Mouse (Mus musculus): ENCODE data around the gene Eloa. TPM values are rescaled to one million over a fixed set of nuclear protein-coding genes. Genes with fewer than 3 reads are reported as not detected.
A peak's percentile ranks its signal among the peaks of the same experiment; 100 is the strongest.

The Eloa gene
- polyA plus RNA-seq, 1 experiment, result 17.2 TPM

DNA sequence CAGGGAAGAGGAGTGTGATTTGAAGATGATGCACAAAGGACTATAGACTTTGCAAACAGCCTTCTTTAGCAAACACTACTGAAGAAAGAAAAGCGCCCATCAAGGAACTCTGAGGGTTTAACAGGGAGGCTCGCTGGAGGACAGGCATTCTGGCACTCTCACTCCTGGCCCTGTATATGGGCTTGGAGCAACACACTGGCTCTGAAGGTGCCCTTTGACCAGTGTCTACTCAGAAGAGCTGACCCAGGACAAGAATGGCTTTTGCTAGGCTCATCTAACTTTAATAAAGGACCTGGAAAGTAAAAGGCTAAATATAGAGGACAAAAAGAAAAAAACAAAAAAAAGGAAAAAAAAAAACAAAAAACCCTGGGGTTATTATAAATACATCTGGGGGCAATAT lies 16.6 kb downstream of the Eloa start:
- H3ac ChIP-seq (ENCODE audit: control insufficient read depth, insufficient read length), result no peak overlapping the region
- no peaks in the 10 kb centered on the region for H3K27me3 ChIP-seq (ENCODE audit: control insufficient read depth, insufficient read depth, insufficient read length)
- H3K36me3 ChIP-seq (ENCODE audit: control insufficient read depth, insufficient read depth), result peaks cover 58% of the 10 kb centered on the region
- TF ChIP-seq E2F4 (IDR thresholded peaks at IDR 0.05; ENCODE audit: insufficient read depth) (no peak), POLR2A (IDR thresholded peaks at IDR 0.05; ENCODE audit: insufficient read length, low read depth) (no peak), POLR2AphosphoS2 (IDR thresholded peaks at IDR 0.05; ENCODE audit: insufficient read length, low read depth) (no peak)
- no peak overlapping the region for H3K4me3 ChIP-seq
- no peaks in the 10 kb centered on the region for H3K79me2 ChIP-seq (ENCODE audit: control insufficient read depth, insufficient read depth)
- no peak overlapping the region for H3K4me2 ChIP-seq (ENCODE audit: low read depth)

- Histone ChIP-seq H3K27me3 (ENCODE audit: control insufficient read depth, insufficient read depth, insufficient read length) (no peaks in the 10 kb centered on the region), H3K4me3 (no peak overlapping the region), H3K4me2 (ENCODE audit: low read depth) (no peak overlapping the region), H3K36me3 (ENCODE audit: control insufficient read depth, insufficient read depth) (peaks cover 51% of the 10 kb centered on the region), H3K79me2 (ENCODE audit: control insufficient read depth, insufficient read depth) (no peaks in the 10 kb centered on the region), H3ac (ENCODE audit: control insufficient read depth, insufficient read length) (no peak overlapping the region)
- TF ChIP-seq POLR2A (IDR thresholded peaks at IDR 0.05; ENCODE audit: insufficient read length, low read depth) (no peak), CEBPB (IDR thresholded peaks at IDR 0.05; ENCODE audit: insufficient read depth, poor library complexity, severe bottlenecking) (no peak), POLR2AphosphoS2 (IDR thresholded peaks at IDR 0.05; ENCODE audit: insufficient read length, low read depth) (no peak), E2F4 (IDR thresholded peaks at IDR 0.05; ENCODE audit: insufficient read depth) (no peak), REST (IDR thresholded peaks at IDR 0.05; ENCODE audit: insufficient read depth, insufficient read length) (no peak), TCF3 (IDR thresholded peaks at IDR 0.05; ENCODE audit: insufficient read length, low read depth) (no peak), MAX (IDR thresholded peaks at IDR 0.05; ENCODE audit: low read depth) (no peak), MYOG (IDR thresholded peaks at IDR 0.05; ENCODE audit: control insufficient read depth in 1 of 3, insufficient read depth in 1 of 3, insufficient read length in 2 of 3, low read depth in 2 of 3) (no peak), SRF (IDR thresholded peaks at IDR 0.05; ENCODE audit: control insufficient read depth, insufficient read length, low read depth) (no peak), MYOD1 (IDR thresholded peaks at IDR 0.05; ENCODE audit: control insufficient read depth in 1 of 3, insufficient read length in 2 of 3, low read depth in 2 of 3) (no peak), USF1 (IDR thresholded peaks at IDR 0.05; ENCODE audit: low read depth) (no peak), TCF12 (IDR thresholded peaks at IDR 0.05; ENCODE audit: insufficient read depth, poor library complexity, severe bottlenecking) (no peak)
Observed at GRCm38 (mm10) chr4:136004107-136004675, 17.4 kb downstream of the Eloa start.

DNA sequence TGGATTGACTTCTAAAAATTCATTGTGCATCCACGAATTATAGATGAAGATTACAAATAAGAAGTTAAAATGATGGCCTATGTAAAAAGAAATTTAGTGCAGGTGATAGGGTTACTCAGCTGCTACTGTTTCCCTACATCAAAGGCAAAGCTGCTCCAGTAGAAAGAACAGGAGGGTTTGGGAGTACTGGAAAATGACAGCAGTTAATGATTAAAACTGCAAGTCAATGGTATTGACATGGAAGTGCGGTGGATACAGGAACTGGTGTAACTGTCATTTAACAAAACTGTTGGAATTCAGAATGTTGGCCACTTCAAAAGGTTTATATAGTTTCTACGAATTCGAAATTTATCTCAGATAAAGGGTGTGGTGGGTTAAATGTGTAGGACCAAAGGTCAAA lies 26.4 kb downstream of the Eloa start:
- Histone ChIP-seq H3K4me2 (ENCODE audit: low read depth) (no peak overlapping the region), H3ac (ENCODE audit: control insufficient read depth, insufficient read length) (no peak overlapping the region), H3K27me3 (ENCODE audit: control insufficient read depth, insufficient read depth, insufficient read length) (no peaks in the 10 kb centered on the region), H3K4me3 (no peak overlapping the region), H3K36me3 (ENCODE audit: control insufficient read depth, insufficient read depth) (no peaks in the 10 kb centered on the region), H3K79me2 (ENCODE audit: control insufficient read depth, insufficient read depth) (no peaks in the 10 kb centered on the region)
- no peak for TF ChIP-seq MYOG (IDR thresholded peaks at IDR 0.05; ENCODE audit: control insufficient read depth in 1 of 3, insufficient read depth in 1 of 3, insufficient read length in 2 of 3, low read depth in 2 of 3)
- TF ChIP-seq TCF12 (IDR thresholded peaks at IDR 0.05; ENCODE audit: insufficient read depth, poor library complexity, severe bottlenecking), result no peak
- TF ChIP-seq TCF3 (IDR thresholded peaks at IDR 0.05; ENCODE audit: insufficient read length, low read depth), result no peak
- no peak for TF ChIP-seq CEBPB (IDR thresholded peaks at IDR 0.05; ENCODE audit: insufficient read depth, poor library complexity, severe bottlenecking)
- TF ChIP-seq E2F4 (IDR thresholded peaks at IDR 0.05; ENCODE audit: insufficient read depth), result no peak
- no peak for TF ChIP-seq SRF (IDR thresholded peaks at IDR 0.05; ENCODE audit: control insufficient read depth, insufficient read length, low read depth)
- TF ChIP-seq MAX (IDR thresholded peaks at IDR 0.05; ENCODE audit: low read depth), result no peak
- TF ChIP-seq USF1 (IDR thresholded peaks at IDR 0.05; ENCODE audit: low read depth), result no peak
- no peak for TF ChIP-seq POLR2AphosphoS2 (IDR thresholded peaks at IDR 0.05; ENCODE audit: insufficient read length, low read depth)
- no peak for TF ChIP-seq POLR2A (IDR thresholded peaks at IDR 0.05; ENCODE audit: insufficient read length, low read depth)
- TF ChIP-seq MYOD1 (IDR thresholded peaks at IDR 0.05; ENCODE audit: control insufficient read depth in 1 of 3, insufficient read length in 2 of 3, low read depth in 2 of 3), result no peak
- TF ChIP-seq REST (IDR thresholded peaks at IDR 0.05; ENCODE audit: insufficient read depth, insufficient read length), result no peak

DNA sequence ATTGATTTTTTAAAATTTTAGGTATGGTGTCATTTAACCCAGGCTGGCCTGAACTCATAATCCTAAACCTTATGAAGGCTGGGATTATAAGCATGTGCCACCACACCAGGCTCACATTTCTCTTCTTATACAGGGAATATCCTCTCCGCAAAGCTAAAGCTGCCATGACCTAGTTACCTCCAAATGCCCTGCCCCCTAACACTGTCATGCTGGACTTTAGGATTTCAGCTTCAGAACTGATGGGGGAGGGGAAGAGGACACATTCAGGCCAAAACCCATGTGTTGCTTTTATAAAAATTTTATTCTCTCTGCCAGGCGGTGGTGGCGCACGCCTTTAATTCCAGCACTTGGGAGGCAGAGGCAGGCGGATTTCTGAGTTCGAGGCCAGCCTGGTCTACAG lies 27.6 kb downstream of the Eloa start:
- Histone ChIP-seq H3ac (ENCODE audit: control insufficient read depth, insufficient read length) (no peak overlapping the region), H3K36me3 (ENCODE audit: control insufficient read depth, insufficient read depth) (no peaks in the 10 kb centered on the region), H3K79me2 (ENCODE audit: control insufficient read depth, insufficient read depth) (no peaks in the 10 kb centered on the region), H3K4me3 (no peak overlapping the region), H3K27me3 (ENCODE audit: control insufficient read depth, insufficient read depth, insufficient read length) (no peaks in the 10 kb centered on the region), H3K4me2 (ENCODE audit: low read depth) (no peak overlapping the region)
- TF ChIP-seq TCF12 (IDR thresholded peaks at IDR 0.05; ENCODE audit: insufficient read depth, poor library complexity, severe bottlenecking) (no peak), POLR2A (IDR thresholded peaks at IDR 0.05; ENCODE audit: insufficient read length, low read depth) (no peak), USF1 (IDR thresholded peaks at IDR 0.05; ENCODE audit: low read depth) (no peak), E2F4 (IDR thresholded peaks at IDR 0.05; ENCODE audit: insufficient read depth) (no peak), TCF3 (IDR thresholded peaks at IDR 0.05; ENCODE audit: insufficient read length, low read depth) (no peak), SRF (IDR thresholded peaks at IDR 0.05; ENCODE audit: control insufficient read depth, insufficient read length, low read depth) (no peak), REST (IDR thresholded peaks at IDR 0.05; ENCODE audit: insufficient read depth, insufficient read length) (no peak), MAX (IDR thresholded peaks at IDR 0.05; ENCODE audit: low read depth) (no peak), CEBPB (IDR thresholded peaks at IDR 0.05; ENCODE audit: insufficient read depth, poor library complexity, severe bottlenecking) (no peak), MYOG (IDR thresholded peaks at IDR 0.05; ENCODE audit: control insufficient read depth in 1 of 3, insufficient read depth in 1 of 3, insufficient read length in 2 of 3, low read depth in 2 of 3) (no peak), MYOD1 (IDR thresholded peaks at IDR 0.05; ENCODE audit: control insufficient read depth in 1 of 3, insufficient read length in 2 of 3, low read depth in 2 of 3) (no peak), POLR2AphosphoS2 (IDR thresholded peaks at IDR 0.05; ENCODE audit: insufficient read length, low read depth) (no peak)

- Histone ChIP-seq H3ac (ENCODE audit: control insufficient read depth, insufficient read length) (peak overlapping the region; percentile 69), H3K4me2 (ENCODE audit: low read depth) (peak overlapping the region; percentile 93), H3K79me2 (ENCODE audit: control insufficient read depth, insufficient read depth) (peaks cover 12% of the 10 kb centered on the region), H3K4me3 (peak overlapping the region; percentile 71), H3K27me3 (ENCODE audit: control insufficient read depth, insufficient read depth, insufficient read length) (no peaks in the 10 kb centered on the region), H3K36me3 (ENCODE audit: control insufficient read depth, insufficient read depth) (no peaks in the 10 kb centered on the region)
- no peak for TF ChIP-seq MYOG (IDR thresholded peaks at IDR 0.05; ENCODE audit: control insufficient read depth in 1 of 3, insufficient read depth in 1 of 3, insufficient read length in 2 of 3, low read depth in 2 of 3)
- TF ChIP-seq TCF3 (IDR thresholded peaks at IDR 0.05; ENCODE audit: insufficient read length, low read depth), result no peak
- no peak for TF ChIP-seq MAX (IDR thresholded peaks at IDR 0.05; ENCODE audit: low read depth)
- TF ChIP-seq E2F4 (IDR thresholded peaks at IDR 0.05; ENCODE audit: insufficient read depth), result no peak
- no peak for TF ChIP-seq POLR2A (IDR thresholded peaks at IDR 0.05; ENCODE audit: insufficient read length, low read depth)
- no peak for TF ChIP-seq USF1 (IDR thresholded peaks at IDR 0.05; ENCODE audit: low read depth)
Observed at GRCm38 (mm10) chr4:135987714-135988113, 33.8 kb downstream of the Eloa start.
